8 mouse cellular contexts compared by ENCODE assay signal in genomic region chr7:116286173-116286572, GRCm38 (mm10). TPM values are rescaled to one million over a fixed set of nuclear protein-coding genes. Genes with fewer than 3 reads are reported as not detected.
A peak's percentile ranks its signal among the peaks of the same experiment; 100 is the strongest.
DNase-seq lines count a peak whose midpoint lies in the region; ATAC-seq and TF ChIP-seq lines count a peak whose summit lies in the region.
"Had no signal": no experiment of that assay in that cellular context is flagged by ENCODE, and none has a peak within 500 bp of the region (broad histone marks: within the 10 kb centered on the region; RNA-seq: fewer than 3 reads in every experiment).

No protein-coding gene starts in this region.

- peak overlapping the region; percentile 85 for H3K27ac ChIP-seq in embryonic fibroblast, embryonic 13.5 days (ENCODE audit: insufficient read depth, low read length)
- H3K27ac ChIP-seq in liver, embryonic 15.5 days (replicated peaks), result peak overlapping the region; percentile 78
- H3K27ac ChIP-seq in midbrain, postnatal 0 days (ENCODE audit: low read depth, low read length), result no peak overlapping the region
- H3K27ac ChIP-seq in midbrain, embryonic 14.5 days (replicated peaks; ENCODE audit: low read depth, low read length), result no peak overlapping the region
- H3K27ac ChIP-seq: embryonic facial prominence, embryonic 12.5 days had no signal

- TF ChIP-seq POLR2A in embryonic fibroblast, embryonic 13.5 days (IDR thresholded peaks at IDR 0.05; ENCODE audit: low read depth, low read length), result no peak

- WGBS in liver, embryonic 15.5 days (ENCODE audit: insufficient replicate concordance), result 62% methylated on average over 12 of the region's 12 CpGs
- WGBS in midbrain, postnatal 0 days, result 63% methylated on average over 12 of the region's 12 CpGs
- WGBS in midbrain, embryonic 14.5 days, result 66% methylated on average over 12 of the region's 12 CpGs

- H3K4me3 ChIP-seq in embryonic fibroblast, embryonic 13.5 days (ENCODE audit: insufficient read depth, low read length), result no peak overlapping the region
- H3K4me3 ChIP-seq in liver, embryonic 15.5 days (replicated peaks), result no peak overlapping the region
- no peak overlapping the region for H3K4me3 ChIP-seq in midbrain, postnatal 0 days (ENCODE audit: low read depth, low read length)
- H3K4me3 ChIP-seq in midbrain, embryonic 14.5 days (replicated peaks; ENCODE audit: low read depth, low read length), result no peak overlapping the region
- H3K4me3 ChIP-seq: embryonic facial prominence, embryonic 12.5 days had no signal

- H3K27me3 ChIP-seq in liver, embryonic 15.5 days, result no peaks in the 10 kb centered on the region
- H3K27me3 ChIP-seq in midbrain, postnatal 0 days (ENCODE audit: insufficient read depth, low read length), result no peaks in the 10 kb centered on the region
- no peaks in the 10 kb centered on the region for H3K27me3 ChIP-seq in midbrain, embryonic 14.5 days (ENCODE audit: control insufficient read depth, insufficient read depth, low read length)
- H3K27me3 ChIP-seq: embryonic facial prominence, embryonic 12.5 days had no signal

- ATAC-seq in liver, embryonic 15.5 days (ENCODE audit: insufficient read depth), result peak; percentile 17; the same call in 1 of the 2 replicates
- ATAC-seq in midbrain, postnatal 0 days (ENCODE audit: low FRiP score), result no peak
- no peak for ATAC-seq in midbrain, embryonic 14.5 days (ENCODE audit: low FRiP score, low TSS enrichment)

- TF ChIP-seq CTCF in embryonic fibroblast, embryonic 13.5 days (IDR thresholded peaks at IDR 0.05; ENCODE audit: borderline replicate concordance, insufficient read depth, low read length), result no peak
- TF ChIP-seq CTCF in midbrain, postnatal 0 days (IDR thresholded peaks at IDR 0.05), result no peak

- no peaks in the 10 kb centered on the region for H3K9me3 ChIP-seq in liver, embryonic 15.5 days (replicated peaks)
- no peaks in the 10 kb centered on the region for H3K9me3 ChIP-seq in midbrain, postnatal 0 days (ENCODE audit: low read length)
- no peaks in the 10 kb centered on the region for H3K9me3 ChIP-seq in midbrain, embryonic 14.5 days (ENCODE audit: control insufficient read depth, low read length)
- H3K9me3 ChIP-seq: embryonic facial prominence, embryonic 12.5 days had no signal

- peaks cover 10% of the 10 kb centered on the region for H3K4me1 ChIP-seq in embryonic fibroblast, embryonic 13.5 days (ENCODE audit: control insufficient read depth, insufficient read depth, low read length)
- peaks cover 70% of the 10 kb centered on the region for H3K4me1 ChIP-seq in liver, embryonic 15.5 days (replicated peaks)
- no peaks in the 10 kb centered on the region for H3K4me1 ChIP-seq in midbrain, postnatal 0 days (ENCODE audit: insufficient read depth, low read length)
- peaks cover 17% of the 10 kb centered on the region for H3K4me1 ChIP-seq in midbrain, embryonic 14.5 days (ENCODE audit: control insufficient read depth, insufficient read depth, low read length)
- H3K4me1 ChIP-seq: embryonic facial prominence, embryonic 12.5 days had no signal

- H3K36me3 ChIP-seq in liver, embryonic 15.5 days (replicated peaks), result no peaks in the 10 kb centered on the region
- no peaks in the 10 kb centered on the region for H3K36me3 ChIP-seq in midbrain, postnatal 0 days (ENCODE audit: insufficient read depth, low read length)
- H3K36me3 ChIP-seq in midbrain, embryonic 14.5 days (ENCODE audit: control insufficient read depth, insufficient read depth, low read length), result no peaks in the 10 kb centered on the region
- H3K36me3 ChIP-seq: embryonic facial prominence, embryonic 12.5 days had no signal

- H3K4me2 ChIP-seq in liver, embryonic 15.5 days, result peak overlapping the region; percentile 50
- no peak overlapping the region for H3K4me2 ChIP-seq in midbrain, postnatal 0 days (ENCODE audit: low read depth, low read length, poor library complexity, severe bottlenecking)
- H3K4me2 ChIP-seq in midbrain, embryonic 14.5 days (ENCODE audit: low read length), result no peak overlapping the region
- H3K4me2 ChIP-seq: embryonic facial prominence, embryonic 12.5 days had no signal

- no peak overlapping the region for H3K9ac ChIP-seq in liver, embryonic 15.5 days
- no peak overlapping the region for H3K9ac ChIP-seq in midbrain, postnatal 0 days (replicated peaks; ENCODE audit: low read length, poor library complexity, severe bottlenecking)
- H3K9ac ChIP-seq in midbrain, embryonic 14.5 days (replicated peaks; ENCODE audit: low read length), result no peak overlapping the region
- H3K9ac ChIP-seq: embryonic facial prominence, embryonic 12.5 days had no signal

- DNase-seq in ZHBTc4 (ENCODE audit: low read depth, low spot score), result peak; percentile 72
- DNase-seq in kidney, adult 18-20 months, result peak; percentile 81
- no peak for DNase-seq in left cerebral cortex, adult 11 months (ENCODE audit: low spot score)
- DNase-seq in midbrain, postnatal 0 days (ENCODE audit: low spot score), result no peak
- DNase-seq in midbrain, embryonic 14.5 days, result no peak

RNA-seq across cellular contexts. Expression of gene Plekha7, which starts 22.0 kb away (rescaled TPM):
- polyA plus RNA-seq in embryonic fibroblast, embryonic 13.5 days (2011; ENCODE audit: insufficient read length, low read depth, missing spikeins), result 3.0 and 5.8 TPM in 2 replicates
- 3.4 and 3.7 TPM in 2 replicates for polyA plus RNA-seq in liver, embryonic 15.5 days (2015; fragmentation: Nextera tagmentation; extraction: Ambion mirVana)
- total RNA-seq in midbrain, postnatal 0 days (2014; rRNA removed), result 20.9 and 21.3 TPM in 2 replicates
- 7.8 and 9.0 TPM in 2 replicates for polyA plus RNA-seq in midbrain, postnatal 0 days (2015; fragmentation: Nextera tagmentation; extraction: Ambion mirVana)
- polyA plus RNA-seq in midbrain, embryonic 14.5 days (2014; fragmentation: Nextera tagmentation; extraction: Ambion mirVana), result 7.0 and 8.6 TPM in 2 replicates

RNA-seq across cellular contexts. Expression of gene Rps13, which starts 47.8 kb away (rescaled TPM):
- 289 and 566 TPM in 2 replicates for polyA plus RNA-seq in embryonic fibroblast, embryonic 13.5 days (2011; ENCODE audit: insufficient read length, low read depth, missing spikeins)
- polyA plus RNA-seq in liver, embryonic 15.5 days (2015; fragmentation: Nextera tagmentation; extraction: Ambion mirVana), result 411 and 421 TPM in 2 replicates
- total RNA-seq in midbrain, postnatal 0 days (2014; rRNA removed), result 171 and 256 TPM in 2 replicates
- polyA plus RNA-seq in midbrain, postnatal 0 days (2015; fragmentation: Nextera tagmentation; extraction: Ambion mirVana), result 474 and 484 TPM in 2 replicates
- polyA plus RNA-seq in midbrain, embryonic 14.5 days (2014; fragmentation: Nextera tagmentation; extraction: Ambion mirVana), result 533 and 622 TPM in 2 replicates

Comparison
In these comparisons a context has a peak if more than half of its experiments do, and no peak if none do; other contexts are left out.
1. DNase-seq: peak in ZHBTc4 (single experiment) and kidney, adult 18-20 months (single experiment); none in left cerebral cortex, adult 11 months (single experiment), midbrain, postnatal 0 days (single experiment) and midbrain, embryonic 14.5 days (single experiment).
2. H3K27ac ChIP-seq: peak in embryonic fibroblast, embryonic 13.5 days (single experiment) and liver, embryonic 15.5 days (single experiment); none in midbrain, postnatal 0 days (single experiment) and midbrain, embryonic 14.5 days (single experiment).